Mouse (Mus musculus) adrenal gland, postnatal 36 days (tissue): ENCODE measurements around the gene Slc13a5. TPM values are rescaled to one million over a fixed set of nuclear protein-coding genes. Genes with fewer than 3 reads are reported as not detected.

ENCODE experiments used
- DNase-seq, 2 experiments: peaks; one replicate each; pipeline ENCODE4 v3.0.0; 2021; ENCODE audit warnings: mixed read lengths in 1 of 2
- total RNA-seq, 2 experiments: library from RNA; stranded (reverse); gene quantifications; 2 replicates each; pipeline ENCODE4 v1.2.3; 2021

Gene Slc13a5
- total RNA-seq, 2 experiments from 2014 or later: 0.07 to 0.17 TPM

DNA sequence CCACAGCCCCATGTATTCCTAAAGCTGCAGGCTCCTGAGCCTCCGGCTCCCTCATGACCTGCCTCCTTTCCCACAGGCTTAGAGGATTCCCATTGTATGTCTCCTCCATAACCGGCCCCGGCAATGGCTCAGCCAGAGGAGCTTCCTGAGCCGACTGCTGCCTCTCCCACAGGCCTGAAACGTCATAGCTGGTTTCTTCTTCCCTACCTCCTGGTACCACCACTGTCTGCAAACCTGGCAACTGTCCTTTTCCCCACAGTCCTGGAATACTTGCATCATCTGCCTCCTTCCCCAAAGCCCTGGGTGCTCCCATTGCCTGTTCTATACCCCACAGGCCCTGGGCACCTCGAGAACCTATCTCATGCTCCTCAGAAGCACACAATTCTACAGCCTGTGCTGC lies 61.8 kb downstream of the Slc13a5 start:
- DNase-seq: no peak

DNA sequence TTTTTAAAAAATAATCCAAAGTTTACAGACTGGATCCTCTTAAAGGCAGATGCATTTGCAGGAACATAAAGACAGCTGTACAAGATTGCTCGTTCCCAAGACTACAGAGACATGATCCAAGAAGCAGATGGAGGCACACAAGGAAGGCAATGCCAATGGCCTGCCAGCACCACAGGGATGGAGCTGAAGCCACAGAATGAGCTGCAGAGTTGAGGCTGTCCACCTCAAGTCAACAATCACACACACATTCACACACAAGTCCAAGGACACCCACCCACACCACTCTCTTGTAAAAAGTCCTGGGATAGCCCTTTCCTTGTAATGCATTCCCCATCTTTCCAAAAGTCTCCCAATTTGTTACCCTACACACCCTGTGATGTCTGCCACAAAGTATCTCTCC lies 63.6 kb downstream of the Slc13a5 start:
- no peak for DNase-seq

- DNase-seq: no peak
Measured at GRCm38 (mm10) chr11:72196506-72196905, 70.5 kb downstream of the Slc13a5 start.

GRCm38 (mm10) chr11:72194259-72194658 lies 72.8 kb downstream of the Slc13a5 start:
- DNase-seq: no peak

Other genes starting within 250 kb of the Slc13a5 start
- not detected for gene Aipl1, start 229.7 kb downstream of the Slc13a5 start, total RNA-seq
- gene Pimreg, start 225.2 kb downstream of the Slc13a5 start, total RNA-seq: 1 to 10 TPM; 3.6 to 5.1 TPM
- 1 to 10 TPM; 1.8 to 3.0 TPM for gene Pitpnm3, start 131.4 kb downstream of the Slc13a5 start, total RNA-seq
- under 1 TPM; 0.46 to 0.60 TPM for gene Gm43951, start 60.4 kb downstream of the Slc13a5 start, total RNA-seq
- 1 to 10 TPM; 4.9 to 5.8 TPM for gene 4933427D14Rik, start 59.8 kb downstream of the Slc13a5 start, total RNA-seq
- gene Txndc17, start 59.7 kb downstream of the Slc13a5 start, total RNA-seq: 10 to 100 TPM; 71.8 to 74.2 TPM
- 10 to 100 TPM; 13.0 to 13.5 TPM for gene Med31, start 51.6 kb downstream of the Slc13a5 start, total RNA-seq
- 10 to 100 TPM; 30.0 to 33.3 TPM for gene Xaf1, start 34.4 kb upstream of the Slc13a5 start, total RNA-seq
- gene Fbxo39, start 47.2 kb upstream of the Slc13a5 start, total RNA-seq: not detected
- under 1 TPM; 0.26 to 0.40 TPM for gene Tekt1, start 95.2 kb upstream of the Slc13a5 start, total RNA-seq
- gene Smtnl2, start 144.5 kb upstream of the Slc13a5 start, total RNA-seq: 1 to 10 TPM; 1.7 to 2.4 TPM
- 1 to 10 TPM in 1 of 2 experiments, under 1 TPM in 1; 0.79 to 5.3 TPM for gene Ggt6, start 168.3 kb upstream of the Slc13a5 start, total RNA-seq
- 100 to 1,000 TPM in 1 of 2 experiments, 10 to 100 TPM in 1; 86.3 to 101 TPM for gene Mybbp1a, start 174.1 kb upstream of the Slc13a5 start, total RNA-seq
- 1 to 10 TPM; 2.2 to 3.4 TPM for gene Spns2, start 222.7 kb upstream of the Slc13a5 start, total RNA-seq